Mouse (Mus musculus): ENCODE measurements around the gene Olfr667.
"Not testable (repeated sequence)": the region's sequence is repeated elsewhere in the genome, so short reads cannot be mapped to it uniquely, and the experiment has no call there.

Gene Olfr667

GRCm38 (mm10) chr7:104921382-104921781 lies at the start of gene Olfr667:
Olfr667 (minus strand) TSS chr7:104921482.
- no peak for DNase-seq (ENCODE audit: low spot score)

- no peak for DNase-seq (ENCODE audit: low spot score)
Measured at GRCm38 (mm10) chr7:104962520-104962919, 41.2 kb upstream of the Olfr667 start, which contains the start of gene Olfr670. Olfr670 (minus strand) TSS chr7:104962620.

- not testable (repeated sequence) for DNase-seq (ENCODE audit: low spot score)
Measured at GRCm38 (mm10) chr7:104950234-104950633, 29.0 kb upstream of the Olfr667 start.

GRCm38 (mm10) chr7:104933940-104934339 lies 12.7 kb upstream of the Olfr667 start, which contains the start of gene Olfr669:
Olfr669 (plus strand) TSS chr7:104934240.
- DNase-seq (ENCODE audit: low spot score), result no peak

- DNase-seq (ENCODE audit: low spot score), result no peak
Measured at GRCm38 (mm10) chr7:104927957-104928356, 6.7 kb upstream of the Olfr667 start, which contains the start of gene Olfr668. Olfr668 (minus strand) TSS chr7:104928057.

GRCm38 (mm10) chr7:104895852-104896251 lies 25.4 kb downstream of the Olfr667 start, which contains the start of gene Olfr666:
Olfr666 (minus strand) TSS chr7:104895952.
- DNase-seq (ENCODE audit: low spot score), result no peak

- no peak for DNase-seq (ENCODE audit: low spot score)
Measured at GRCm38 (mm10) chr7:104877731-104878130, 43.6 kb downstream of the Olfr667 start, which contains the start of gene Olfr665. Olfr665 (plus strand) TSS chr7:104878031.
